Mouse (Mus musculus) CH12.LX (cell line): ENCODE data around the gene Tmeff2. TPM values are rescaled to one million over a fixed set of nuclear protein-coding genes. Genes with fewer than 3 reads are reported as not detected.

Experiments
- DNase-seq: peaks from one replicate; pipeline ENCODE4 v3.0.0-alpha.2; 2013; ENCODE audit errors: extremely low read depth
- H3K27ac ChIP-seq: 2 replicates; pipeline ENCODE4 v1.5.1; 2012; ENCODE audit warnings: low read depth, mild to moderate bottlenecking, control low read depth, moderate library complexity; ENCODE audit not compliant: insufficient read depth
- H3K27me3 ChIP-seq: replicated peaks from 2 replicates; pipeline ENCODE3; 2012; ENCODE audit warnings: inconsistent platforms
- H3K36me3 ChIP-seq, 2 experiments: replicated peaks in 1 of 2; 2 replicates each; pipeline versions ENCODE3 to v1.6.1; 2012; ENCODE audit warnings: inconsistent platforms in 1 of 2, low read length in 1 of 2, mild to moderate bottlenecking in 1 of 2, mixed read lengths in 1 of 2, moderate library complexity in 1 of 2; ENCODE audit not compliant: control insufficient read depth in 1 of 2, insufficient read depth in 1 of 2
- H3K4me1 ChIP-seq, 2 experiments: 2 replicates each; pipeline ENCODE4 v1.6.1; 2012; ENCODE audit warnings: inconsistent platforms in 1 of 2, moderate library complexity in 1 of 2; ENCODE audit not compliant: insufficient read depth in 2 of 2, control insufficient read depth in 1 of 2
- H3K4me2 ChIP-seq: 2 replicates; pipeline ENCODE4 v1.6.1; 2012; ENCODE audit warnings: low read depth, mild to moderate bottlenecking, control low read depth; ENCODE audit not compliant: poor library complexity, insufficient read depth, severe bottlenecking
- H3K4me3 ChIP-seq, 3 experiments: fragments of 150-350 bp in 1 of 3; sonication (generic) in 1 of 3; replicated peaks in 1 of 3; 2 replicates each; pipeline versions ENCODE3 to v1.5.1; 2011 to 2012; ENCODE audit warnings: low read depth in 2 of 3, low read length in 2 of 3, mild to moderate bottlenecking in 2 of 3, moderate library complexity in 2 of 3, control low read depth in 1 of 3, improper control_type of control experiment in 1 of 3, inconsistent platforms in 1 of 3, mixed read lengths in 1 of 3; ENCODE audit not compliant: poor library complexity in 1 of 3
- H3K79me2 ChIP-seq: replicated peaks from 2 replicates; pipeline ENCODE4 v1.6.1; 2012; ENCODE audit warnings: mild to moderate bottlenecking, moderate library complexity; ENCODE audit not compliant: control insufficient read depth, poor library complexity, insufficient read depth, severe bottlenecking; ENCODE audit errors: extremely low read depth
- H3K9ac ChIP-seq: 2 replicates; pipeline ENCODE4 v1.6.1; 2012; ENCODE audit warnings: low read depth, mild to moderate bottlenecking, control low read depth, moderate library complexity; ENCODE audit not compliant: insufficient read depth
- H3K9me3 ChIP-seq: replicated peaks from 2 replicates; pipeline ENCODE3; 2012; ENCODE audit warnings: low read length, inconsistent platforms, mixed read lengths
- BHLHE40 ChIP-seq: IDR thresholded peaks from 2 replicates; pipeline ENCODE4 v1.6.1; 2011; ENCODE audit warnings: mild to moderate bottlenecking, low read depth, low read length, improper control_type of control experiment
- CTCF ChIP-seq, 2 experiments: IDR thresholded peaks in 1 of 2; conservative IDR thresholded peaks in 1 of 2; 2 replicates each; pipeline ENCODE4 v1.5.1; 2011 to 2012; ENCODE audit warnings: low read depth in 2 of 2, low read length in 2 of 2, improper control_type of control experiment in 1 of 2, inconsistent platforms in 1 of 2, mild to moderate bottlenecking in 1 of 2, moderate library complexity in 1 of 2
- E2F4 ChIP-seq: IDR thresholded peaks from 2 replicates; pipeline ENCODE4 v1.6.1; 2011; ENCODE audit warnings: low read depth, low read length, improper control_type of control experiment; ENCODE audit not compliant: insufficient replicate concordance
- ELF1 ChIP-seq: IDR thresholded peaks from 2 replicates; pipeline ENCODE4 v1.6.1; 2014; ENCODE audit warnings: low read depth, mild to moderate bottlenecking, inconsistent platforms, low read length, improper control_type of control experiment
- EP300 ChIP-seq: IDR thresholded peaks from 2 replicates; pipeline ENCODE4 v1.6.1; 2011; ENCODE audit warnings: low read length, improper control_type of control experiment
- GABPA ChIP-seq: IDR thresholded peaks from 2 replicates; pipeline ENCODE4 v1.6.1; 2012; ENCODE audit warnings: low read depth, low read length, improper control_type of control experiment, inconsistent platforms; ENCODE audit not compliant: insufficient replicate concordance
- HCFC1 ChIP-seq: IDR thresholded peaks from 2 replicates; pipeline ENCODE4 v1.6.1; 2012; ENCODE audit warnings: low read depth, mild to moderate bottlenecking, inconsistent platforms, low read length, improper control_type of control experiment
- IRF4 ChIP-seq: IDR thresholded peaks from 2 replicates; pipeline ENCODE4 v1.6.1; 2014; ENCODE audit warnings: low read depth, mild to moderate bottlenecking, inconsistent platforms, low read length, improper control_type of control experiment
- JUN ChIP-seq: IDR thresholded peaks from 2 replicates; pipeline ENCODE4 v1.6.1; 2011; ENCODE audit warnings: low read depth, mild to moderate bottlenecking, low read length, improper control_type of control experiment, moderate library complexity; ENCODE audit not compliant: insufficient read depth
- KAT2A ChIP-seq: IDR thresholded peaks from 2 replicates; pipeline ENCODE4 v1.6.1; 2012; ENCODE audit warnings: low read length, improper control_type of control experiment, inconsistent platforms; ENCODE audit not compliant: insufficient replicate concordance
- MAX ChIP-seq: IDR thresholded peaks from 2 replicates; pipeline ENCODE4 v1.6.1; 2011; ENCODE audit warnings: low read length, improper control_type of control experiment
- MAZ ChIP-seq: IDR thresholded peaks from 2 replicates; pipeline ENCODE4 v1.6.1; 2012; ENCODE audit warnings: low read depth, mild to moderate bottlenecking, inconsistent platforms, low read length, improper control_type of control experiment, moderate library complexity
- MEF2A ChIP-seq: IDR thresholded peaks from 2 replicates; pipeline ENCODE4 v1.6.1; 2014; ENCODE audit warnings: low read depth, mild to moderate bottlenecking, inconsistent platforms, low read length, improper control_type of control experiment, borderline replicate concordance
- MXI1 ChIP-seq: IDR thresholded peaks from 2 replicates; pipeline ENCODE4 v1.6.1; 2011; ENCODE audit warnings: mild to moderate bottlenecking, low read depth, low read length, improper control_type of control experiment
- NELFE ChIP-seq: IDR thresholded peaks from 2 replicates; pipeline ENCODE4 v1.6.1; 2011; ENCODE audit warnings: low read depth, low read length, improper control_type of control experiment
- PAX5 ChIP-seq: IDR thresholded peaks from 2 replicates; pipeline ENCODE4 v1.6.1; 2012; ENCODE audit warnings: low read length, inconsistent platforms, mixed read lengths
- POLR2A ChIP-seq: IDR thresholded peaks from 2 replicates; pipeline ENCODE4 v1.6.1; 2011; ENCODE audit warnings: low read depth, mild to moderate bottlenecking, improper control_type of control experiment, low read length
- SIN3A ChIP-seq: IDR thresholded peaks from 2 replicates; pipeline ENCODE4 v1.6.1; 2012; ENCODE audit warnings: low read length, improper control_type of control experiment, inconsistent platforms
- TBP ChIP-seq: conservative IDR thresholded peaks from 2 replicates; pipeline ENCODE4 v1.6.1; 2011; ENCODE audit warnings: low read depth, low read length, improper control_type of control experiment
- UBTF ChIP-seq: IDR thresholded peaks from 2 replicates; pipeline ENCODE4 v1.6.1; 2012; ENCODE audit warnings: low read depth, mild to moderate bottlenecking, inconsistent platforms, low read length, improper control_type of control experiment, moderate library complexity
- USF1 ChIP-seq: IDR thresholded peaks from 2 replicates; pipeline ENCODE4 v1.6.1; 2014; ENCODE audit warnings: low read depth, mild to moderate bottlenecking, inconsistent platforms, low read length, improper control_type of control experiment
- ZC3H11A ChIP-seq: IDR thresholded peaks from 2 replicates; pipeline ENCODE4 v1.6.1; 2012; ENCODE audit warnings: low read depth, mild to moderate bottlenecking, inconsistent platforms, low read length, improper control_type of control experiment
- ZMIZ1 ChIP-seq: IDR thresholded peaks from 2 replicates; pipeline ENCODE4 v1.6.1; 2012; ENCODE audit warnings: low read depth, mild to moderate bottlenecking, inconsistent platforms, low read length, improper control_type of control experiment
- ZNF384 ChIP-seq: IDR thresholded peaks from 2 replicates; pipeline ENCODE4 v1.6.1; 2012; ENCODE audit warnings: low read depth, low read length, improper control_type of control experiment, inconsistent platforms
- dilution Hi-C: fragments of 300-500 bp; cut with MboI; formaldehyde crosslinking; loops from 2 replicates; pipeline ENCODE4 v1.14.3; 2020; ENCODE audit warnings: low sequenced_read_pairs; ENCODE audit not compliant: extremely low pct_unique_long_range_greater_than_20kb, extremely low pct_ligation_motif_present
- in situ Hi-C: fragments of 300-500 bp; cut with MboI; formaldehyde crosslinking; loops from 3 replicates; pipeline ENCODE4 v1.14.3; 2019; ENCODE audit warnings: low sequenced_read_pairs, low pct_ligation_motif_present, low pct_unique_long_range_greater_than_20kb, mixed read lengths
- polyA plus RNA-seq: library from polyadenylated mRNA; unstranded; fragments of >175 nt; gene quantifications from 2 replicates; pipeline ENCODE4 v1.2.1, GENCODE M21; 2012; ENCODE audit warnings: low read depth; ENCODE audit not compliant: insufficient read length
- total RNA-seq, 2 experiments: library from RNA; depleted of rRNA; stranded (reverse); fragments of 300-350 nt in 1 of 2; fragments of >200 nt in 1 of 2; gene quantifications; 2 replicates each; pipeline ENCODE4 v1.2.3; 2012 to 2014

Tmeff2 gene
- total and polyA plus RNA-seq, 3 experiments = not detected

- in situ Hi-C loops = no loop called here
- dilution Hi-C loops = no loop called here
Observed at GRCm38 (mm10) chr1:50924838-50925355, 24.4 kb downstream of the Tmeff2 start.

GRCm38 (mm10) chr1:50925356-50925921 is 25.0 kb downstream of the Tmeff2 start:
- H3K79me2 ChIP-seq = no peaks in the 10 kb centered on the region
- DNase-seq = no peak
- H3K4me2 ChIP-seq = no peak overlapping the region
- no peak overlapping the region for H3K4me3 ChIP-seq
- H3K36me3 ChIP-seq = no peaks in the 10 kb centered on the region
- no peak overlapping the region for H3K27ac ChIP-seq
- no peak for TF ChIP-seq POLR2A
- TF ChIP-seq ELF1 = no peak
- TF ChIP-seq PAX5 = no peak
- no peak for TF ChIP-seq GABPA
- no peak for TF ChIP-seq IRF4
- TF ChIP-seq CTCF (conservative IDR thresholded peaks at IDR 0.05 in 1 of 2, IDR thresholded peaks at IDR 0.05 in 1 of 2; ENCODE audit: low read depth in 2 of 2, low read length in 2 of 2) = no peak
- TF ChIP-seq SIN3A = no peak
- no peak for TF ChIP-seq UBTF
- no peak for TF ChIP-seq TBP
- TF ChIP-seq KAT2A = no peak
- TF ChIP-seq MAX = no peak
- no peak for TF ChIP-seq USF1
- no peak for TF ChIP-seq ZNF384
- TF ChIP-seq EP300 = no peak
- TF ChIP-seq BHLHE40 = no peak
- TF ChIP-seq HCFC1 = no peak
- no peak for TF ChIP-seq MXI1
- no peak for TF ChIP-seq ZMIZ1
- dilution Hi-C loops (no loop called here), in situ Hi-C loops (no loop called here)
- H3K4me1 ChIP-seq = no peaks in the 10 kb centered on the region
- H3K27me3 ChIP-seq = no peaks in the 10 kb centered on the region
- H3K9me3 ChIP-seq = peaks cover 9% of the 10 kb centered on the region
- no peak overlapping the region for H3K9ac ChIP-seq

More at GRCm38 (mm10) chr1:50924838-50925355, 24.4 kb downstream of the Tmeff2 start:
- Histone ChIP-seq H3K27me3 (no peaks in the 10 kb centered on the region), H3K9me3 (peaks cover 9% of the 10 kb centered on the region), H3K79me2 (no peaks in the 10 kb centered on the region), H3K27ac (no peak overlapping the region), H3K9ac (no peak overlapping the region), H3K36me3 (no peaks in the 10 kb centered on the region), H3K4me1 (no peaks in the 10 kb centered on the region), H3K4me2 (no peak overlapping the region), H3K4me3 (no peak overlapping the region)
- no peak for DNase-seq
- no peak for TF ChIP-seq JUN
- TF ChIP-seq E2F4 = no peak
- TF ChIP-seq ZC3H11A = no peak
- no peak for TF ChIP-seq PAX5
- TF ChIP-seq MAZ = no peak
- no peak for TF ChIP-seq NELFE
- no peak for TF ChIP-seq ZNF384
- no peak for TF ChIP-seq MEF2A
